Mouse (Mus musculus): ENCODE measurements around the gene Tsc1.
A peak's percentile ranks its signal among the peaks of the same experiment; 100 is the strongest.

Tsc1 gene

DNA sequence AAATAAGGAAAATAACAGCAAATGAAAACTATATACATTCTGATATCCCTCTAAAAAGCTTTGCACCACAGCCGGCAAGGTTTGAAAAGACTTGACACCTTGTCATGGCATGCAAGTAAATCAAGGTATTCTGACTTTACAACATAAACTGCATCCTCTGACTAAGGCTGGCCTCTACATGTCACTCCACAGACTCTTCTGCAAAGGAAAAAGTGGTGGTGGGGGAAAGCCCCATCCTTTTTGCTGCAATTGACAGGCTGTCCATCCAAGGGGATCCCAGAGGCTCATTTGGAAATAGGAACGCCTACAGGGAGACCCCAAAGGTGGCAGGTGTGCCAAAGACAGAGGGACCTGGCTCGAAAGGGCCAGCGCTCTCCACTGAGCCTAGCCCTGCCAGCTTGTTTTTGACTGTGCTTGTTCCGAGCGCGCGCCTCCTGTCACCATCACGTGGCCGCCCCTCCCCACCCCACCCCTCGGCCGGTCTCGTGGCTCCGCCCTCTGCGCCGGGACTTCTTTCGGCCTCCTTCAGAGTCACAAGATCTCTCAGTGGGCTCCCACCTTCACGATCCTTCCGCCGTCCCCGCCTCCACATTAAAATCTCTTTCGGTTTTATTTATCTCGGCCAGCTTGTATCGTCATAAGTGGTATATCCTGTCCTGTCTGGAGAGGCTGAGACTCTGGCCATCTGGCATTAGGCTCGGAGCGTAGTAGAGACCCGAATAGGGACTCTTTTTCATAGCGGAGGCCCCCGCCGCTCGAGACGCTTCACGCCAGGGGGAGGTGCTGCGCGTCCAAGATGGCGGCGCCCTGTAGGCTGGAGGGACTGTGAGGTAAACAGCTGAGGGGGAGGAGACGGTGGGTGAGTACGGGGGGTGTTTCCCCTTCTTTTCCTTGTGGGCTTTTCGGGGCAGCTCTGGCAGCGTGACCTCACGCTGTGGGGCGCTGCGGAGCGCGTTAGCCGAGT lies at the start of gene Tsc1:
TSS of gene Tsc1 (plus strand) at position 768 of the 964 bp plus-strand sequence.
- peak; percentile 89 for DNase-seq (ENCODE audit: low spot score)

DNA sequence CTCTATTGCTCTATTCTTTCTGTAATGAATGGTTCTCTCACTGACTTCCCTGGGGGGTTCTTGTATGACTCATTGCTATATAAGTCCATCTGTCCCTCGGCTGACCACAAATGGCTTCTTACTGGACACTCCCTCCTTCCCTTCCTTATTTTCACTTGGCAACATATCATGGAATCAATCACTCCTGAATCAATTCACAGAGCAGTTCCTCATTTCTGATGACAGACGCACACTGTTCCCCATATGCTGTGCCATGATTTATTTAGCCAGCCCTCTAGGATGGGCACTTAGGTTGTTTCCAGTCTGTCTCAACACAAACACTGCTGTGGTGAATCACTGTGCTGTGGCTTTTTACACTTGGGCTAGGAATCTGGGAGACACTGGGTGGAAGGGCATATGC lies 49.5 kb upstream of the Tsc1 start:
- no peak for DNase-seq (ENCODE audit: low spot score)

DNA sequence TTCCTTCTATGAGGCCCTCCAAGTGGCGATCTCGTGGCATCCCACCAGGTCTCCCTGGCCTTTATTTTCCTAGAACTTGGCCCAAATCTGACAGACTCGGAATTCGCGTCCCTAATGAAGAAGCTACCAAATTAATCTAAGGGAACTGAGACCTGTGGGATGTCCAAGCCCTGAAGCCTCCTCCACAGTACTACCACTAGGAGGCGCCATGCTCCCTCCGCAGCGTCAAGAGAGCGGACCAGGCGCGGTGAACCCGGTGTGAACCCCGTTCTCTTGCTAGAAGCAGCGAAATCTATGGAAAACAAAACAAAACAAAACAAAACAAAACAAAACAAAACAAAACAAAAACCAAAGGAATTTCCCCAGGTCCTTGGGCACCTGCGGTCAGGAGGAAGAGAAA lies 48.2 kb upstream of the Tsc1 start:
- DNase-seq (ENCODE audit: low spot score): peak; percentile 26

DNA sequence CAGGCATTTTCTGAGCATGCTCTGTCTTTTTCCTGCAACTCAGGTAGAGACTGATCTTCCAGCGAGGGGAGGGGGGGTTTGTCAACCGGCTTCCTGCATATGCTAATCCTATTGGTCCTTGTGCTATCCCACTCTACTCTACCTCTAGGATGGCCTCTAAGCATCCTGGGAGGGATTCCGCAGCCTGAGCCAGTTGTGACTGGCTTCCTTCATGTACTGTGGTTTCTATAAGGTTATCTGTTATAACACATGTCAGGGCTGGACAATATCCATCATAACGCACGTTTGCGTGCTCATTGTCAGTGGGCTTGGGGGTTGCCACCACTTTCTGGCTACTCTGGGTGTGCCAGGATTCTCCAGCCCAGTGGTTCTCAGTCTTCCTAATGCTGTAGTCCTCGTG lies 45.0 kb upstream of the Tsc1 start:
- DNase-seq (ENCODE audit: low spot score): no peak

DNA sequence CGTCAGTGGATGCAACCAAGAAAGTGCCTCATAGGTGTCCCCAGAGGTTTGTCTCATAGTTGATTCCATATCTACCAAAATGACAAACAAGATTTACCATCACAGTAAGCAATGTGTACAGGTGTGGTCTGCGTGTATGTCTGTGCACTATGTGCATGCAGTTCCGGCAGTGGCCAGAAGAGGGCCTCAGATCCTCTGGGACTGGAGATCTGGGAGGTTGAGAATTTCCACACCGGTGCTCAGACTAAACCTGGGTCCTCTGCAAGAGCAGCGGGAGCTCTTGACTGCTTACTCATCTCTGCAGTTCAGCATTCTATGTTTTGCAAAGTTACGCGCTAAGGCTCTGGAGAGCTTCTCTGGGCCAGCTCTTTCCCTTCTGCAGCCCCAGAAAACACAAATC lies 44.0 kb upstream of the Tsc1 start:
- no peak for DNase-seq (ENCODE audit: low spot score)

DNA sequence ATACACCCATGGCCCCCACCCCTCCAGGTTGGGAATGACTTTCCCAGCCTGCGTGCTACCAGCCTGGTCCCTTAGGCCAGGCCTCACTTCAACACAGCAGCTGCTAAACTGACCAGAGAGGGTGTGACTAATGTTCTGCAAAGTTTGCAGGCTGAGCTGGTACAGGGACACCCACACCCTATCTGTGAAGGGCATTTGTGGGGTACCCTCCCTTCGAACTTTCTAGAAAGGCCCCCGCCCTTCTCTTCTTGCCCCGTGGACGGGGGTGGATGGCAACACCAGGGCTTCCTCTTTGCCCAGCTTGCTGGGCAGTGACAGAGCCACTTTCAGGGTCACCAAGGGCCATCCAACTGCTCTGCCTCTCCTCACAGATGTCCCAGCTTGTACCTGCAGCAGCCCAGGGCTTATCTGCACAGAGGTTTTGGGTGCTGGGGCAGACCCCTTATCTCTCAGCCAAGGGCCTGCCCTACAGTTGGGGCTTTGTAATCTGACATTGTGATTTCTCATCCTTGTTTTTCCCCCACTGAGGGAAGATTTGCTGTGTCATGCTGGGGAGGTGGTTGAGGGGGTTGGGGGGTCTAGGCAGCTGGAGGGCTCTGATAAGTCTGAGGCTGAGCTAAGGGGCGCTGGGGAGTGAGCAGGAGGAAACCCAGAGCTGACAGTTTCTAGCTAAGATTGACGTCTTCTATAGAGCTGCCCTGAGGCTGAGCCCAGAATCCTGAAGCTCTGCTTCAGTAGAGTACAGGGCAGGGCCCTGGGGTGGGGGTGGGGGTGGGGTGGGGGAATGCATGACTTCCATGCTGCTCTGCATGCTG lies 43.1 kb upstream of the Tsc1 start:
- no peak for DNase-seq (ENCODE audit: low spot score)

DNA sequence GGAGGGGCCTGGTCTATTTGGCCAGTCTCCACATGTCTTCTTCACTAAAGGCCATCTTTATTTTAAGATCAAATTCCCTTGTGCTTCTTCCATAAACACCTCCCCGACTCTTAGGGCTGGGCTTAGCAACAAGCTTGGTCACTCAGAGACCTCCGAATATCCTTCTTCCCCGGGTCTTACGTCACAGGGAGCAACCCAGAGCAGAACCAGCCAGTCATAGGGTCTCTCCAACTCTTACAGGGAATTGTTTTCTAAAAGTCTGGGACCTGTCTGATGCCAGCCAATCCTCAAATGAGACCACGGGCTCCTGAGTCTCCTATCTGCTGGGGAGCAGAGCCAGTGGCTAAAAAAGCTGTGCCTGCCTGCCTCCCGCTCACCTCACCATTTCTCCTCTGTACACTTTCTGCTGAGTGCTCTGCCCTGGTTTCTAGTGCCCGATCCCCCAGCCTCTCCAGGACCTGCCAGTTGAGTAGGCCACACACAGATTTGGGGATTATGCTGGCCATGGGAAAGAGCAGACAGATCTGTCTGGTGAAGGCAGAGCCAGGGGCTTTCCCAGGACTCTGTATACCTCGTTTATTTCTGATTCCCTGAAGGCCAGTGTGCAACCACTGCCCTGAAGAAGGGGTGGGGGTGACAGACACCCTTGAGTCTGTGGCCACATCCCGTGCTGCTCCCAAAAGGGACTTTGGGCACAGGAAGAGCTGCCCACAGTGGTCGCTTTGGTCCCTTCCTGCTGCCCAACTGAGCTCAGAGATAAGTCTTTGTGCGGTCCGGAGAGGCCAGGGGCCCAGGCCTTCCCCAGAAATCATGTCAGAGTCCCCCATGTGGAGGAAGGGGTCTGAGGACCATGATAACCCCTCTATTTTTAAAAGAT lies 42.1 kb upstream of the Tsc1 start:
- DNase-seq (ENCODE audit: low spot score): no peak

DNA sequence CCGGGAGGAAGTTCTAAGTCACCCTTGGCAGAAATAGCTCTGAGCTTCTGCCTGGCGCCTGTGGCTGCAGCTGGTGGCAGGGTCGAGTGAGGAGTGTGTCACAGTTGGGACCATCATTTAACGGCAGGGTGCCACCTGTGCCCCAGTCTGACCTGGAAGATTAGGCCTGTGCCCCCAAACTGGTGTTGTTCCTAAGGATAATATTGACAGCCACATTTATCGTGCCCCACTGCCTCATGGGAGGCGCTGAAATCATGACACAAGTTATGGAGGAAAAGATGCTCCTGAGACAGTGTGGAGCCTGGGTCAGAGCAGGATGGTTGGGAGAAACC lies 41.5 kb upstream of the Tsc1 start:
- DNase-seq (ENCODE audit: low spot score): no peak

DNA sequence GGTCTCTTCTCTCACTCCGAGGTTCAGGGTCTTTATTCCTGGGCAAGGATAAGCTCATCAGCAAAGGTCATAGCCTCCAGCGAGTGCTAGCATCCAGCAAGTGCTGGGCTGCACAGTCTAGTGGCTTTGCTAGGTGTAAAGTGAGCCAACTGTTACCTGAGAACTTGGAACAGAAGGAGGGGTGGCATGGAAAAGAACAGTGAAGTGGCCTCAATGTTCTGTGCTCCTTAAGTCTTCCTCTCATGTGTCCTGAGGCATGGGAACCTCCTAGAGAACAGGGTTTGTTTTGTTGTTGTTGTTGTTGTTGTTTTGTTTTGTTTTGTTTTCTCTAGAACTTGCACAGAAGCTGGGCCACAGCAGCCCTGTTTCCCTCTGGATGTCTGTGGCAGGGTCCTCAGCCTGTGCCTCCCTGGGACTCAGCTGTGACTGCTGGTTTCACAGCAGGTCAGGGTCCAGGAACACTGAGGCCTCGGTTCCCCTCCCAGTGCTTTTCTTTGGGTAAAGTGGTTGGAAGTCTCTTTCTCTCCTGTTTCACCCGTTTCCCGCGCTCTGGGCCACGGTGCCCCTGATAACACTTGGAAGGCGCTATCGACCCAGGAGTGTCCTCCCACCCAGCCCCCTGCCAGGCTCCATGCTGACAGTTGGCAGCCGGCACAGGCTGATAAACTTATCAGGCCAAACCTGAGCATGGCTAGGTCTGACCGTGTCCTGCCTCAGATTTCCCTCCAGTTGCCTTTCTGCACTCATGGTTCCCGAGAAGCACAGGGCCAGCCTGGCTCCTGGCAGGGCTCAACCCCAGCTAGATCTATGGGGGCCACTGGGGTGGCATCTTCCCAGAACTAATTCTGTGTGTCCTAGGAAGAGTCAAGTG lies 39.1 kb upstream of the Tsc1 start:
- DNase-seq (ENCODE audit: low spot score): no peak

DNA sequence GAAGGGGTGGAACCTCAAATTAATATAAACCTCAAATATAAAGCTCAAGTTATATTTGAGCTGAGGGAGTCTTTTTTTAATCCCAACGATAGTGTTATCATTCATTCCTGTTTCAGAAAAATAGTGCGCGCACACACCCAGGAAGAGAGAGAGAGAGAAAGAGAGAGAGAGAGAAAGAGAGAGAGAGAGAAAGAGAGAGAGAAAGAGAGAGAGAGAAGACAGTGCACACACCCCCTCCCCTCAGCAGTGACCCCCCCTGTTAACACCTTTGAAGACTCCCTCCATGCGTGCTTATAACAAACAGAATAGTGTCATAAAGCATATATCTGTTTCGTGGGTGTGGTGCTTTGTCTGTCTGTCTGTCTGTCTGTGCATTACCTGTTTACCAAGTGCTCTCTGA lies 37.5 kb upstream of the Tsc1 start:
- DNase-seq (ENCODE audit: low spot score): no peak

DNA sequence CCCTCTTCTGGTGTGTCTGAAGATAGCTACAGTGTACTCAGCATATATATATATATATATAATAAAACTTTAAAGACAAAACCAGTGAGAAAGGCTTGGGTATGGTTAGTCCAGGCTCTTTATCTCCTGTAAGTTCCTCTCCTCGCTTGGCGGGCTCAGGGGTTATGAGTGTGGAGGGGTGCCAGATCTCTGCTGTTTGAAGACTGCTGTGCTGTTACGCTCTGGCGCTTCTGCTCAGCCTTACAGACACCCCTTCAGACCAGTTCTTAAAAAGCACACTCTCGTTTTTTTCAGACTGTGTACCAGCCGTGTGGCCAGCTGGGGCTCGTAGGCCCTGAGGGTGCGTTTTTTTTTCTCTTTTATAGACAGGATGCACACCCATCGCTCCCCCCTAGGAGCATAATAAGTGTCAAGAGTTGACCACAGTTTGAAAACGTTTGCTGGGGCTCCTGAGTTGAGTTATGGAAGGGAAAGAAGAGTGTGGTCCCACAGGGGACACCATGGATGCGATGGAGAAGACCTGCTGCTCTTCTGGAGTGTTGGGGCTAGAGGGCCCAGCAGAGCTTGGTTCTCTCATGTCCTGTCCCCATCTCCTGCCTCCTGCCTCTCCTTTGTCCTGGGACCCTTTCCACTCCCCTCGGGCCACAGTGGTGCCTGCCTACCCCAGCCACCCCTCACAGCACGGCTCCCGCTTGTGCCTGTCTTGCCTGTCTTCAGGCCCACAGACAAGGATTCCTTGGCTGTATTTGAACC lies 35.1 kb upstream of the Tsc1 start:
- DNase-seq (ENCODE audit: low spot score): no peak

DNA sequence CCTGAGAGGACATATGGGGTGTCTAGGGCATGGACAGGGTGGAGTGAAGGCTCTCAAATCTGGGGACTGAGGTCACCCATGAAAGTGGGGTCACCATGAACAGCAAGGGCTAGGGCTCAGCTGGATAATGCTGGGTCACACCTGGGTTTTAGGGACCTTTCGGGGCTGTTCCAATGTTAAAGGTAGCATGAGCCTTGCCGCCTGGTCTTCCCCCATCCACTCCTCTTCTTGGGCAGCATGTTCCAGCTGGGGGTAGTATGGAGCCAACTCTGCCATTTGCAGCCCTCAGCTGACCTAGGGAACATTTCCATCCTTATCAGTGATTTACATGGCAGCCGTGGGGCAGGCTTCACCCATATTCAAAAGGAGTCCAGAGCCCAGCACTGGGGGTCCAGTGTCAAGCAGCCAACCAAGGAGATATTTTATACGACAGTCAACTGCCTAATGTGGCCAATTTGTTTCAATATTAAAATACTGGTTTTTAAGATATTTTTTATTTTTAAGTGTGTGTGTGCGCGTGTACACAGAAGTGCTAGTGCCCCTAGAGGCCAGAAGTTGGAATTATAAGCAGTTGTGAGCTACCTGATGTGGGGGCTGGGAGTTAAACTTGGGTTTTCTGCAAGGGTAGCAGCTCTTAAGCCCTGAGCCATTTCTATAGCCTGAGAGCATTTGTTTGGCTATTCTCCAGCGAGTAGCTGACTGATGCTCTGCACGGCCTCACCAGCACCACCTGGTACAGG lies 34.3 kb upstream of the Tsc1 start:
- DNase-seq (ENCODE audit: low spot score): no peak

DNA sequence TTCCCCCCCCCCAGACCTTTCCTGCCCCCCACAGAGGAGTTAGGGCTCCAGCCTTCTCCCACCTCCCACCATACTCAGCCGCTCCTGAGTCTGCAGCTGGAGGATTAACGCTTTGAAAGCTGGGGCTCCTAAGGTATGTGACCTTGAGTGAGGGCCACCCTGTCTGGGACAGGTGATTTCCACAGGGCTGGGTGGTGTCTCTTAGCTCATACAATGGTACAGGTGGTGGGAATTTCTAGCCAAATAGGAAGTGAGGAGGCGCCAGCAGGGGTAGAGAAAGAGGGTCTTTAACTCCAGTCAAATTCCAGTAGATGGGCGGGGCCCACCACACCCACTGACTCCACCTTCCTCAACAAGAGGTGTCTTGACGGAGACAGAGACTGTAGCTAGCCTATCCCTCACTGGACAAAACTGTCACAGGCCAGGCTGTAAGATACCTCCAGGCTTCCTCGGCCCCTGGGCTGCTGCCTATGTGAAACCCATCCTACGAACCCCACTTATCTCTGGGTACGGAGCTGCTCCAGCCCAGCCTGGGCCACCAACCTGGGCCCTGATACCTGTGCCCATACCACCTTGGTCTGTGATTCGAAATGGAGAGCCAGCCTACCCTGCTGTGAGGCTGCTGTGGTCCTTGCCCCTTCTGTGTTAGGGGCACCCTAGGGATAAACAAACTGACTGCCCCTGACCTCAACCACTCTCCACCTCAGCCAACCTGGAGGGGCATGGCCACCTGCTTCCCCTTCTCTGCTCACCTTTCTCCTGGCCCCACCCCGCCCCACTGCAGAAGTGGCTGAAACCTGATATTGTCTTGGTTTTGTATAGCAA lies 33.5 kb upstream of the Tsc1 start:
- DNase-seq (ENCODE audit: low spot score): no peak

DNA sequence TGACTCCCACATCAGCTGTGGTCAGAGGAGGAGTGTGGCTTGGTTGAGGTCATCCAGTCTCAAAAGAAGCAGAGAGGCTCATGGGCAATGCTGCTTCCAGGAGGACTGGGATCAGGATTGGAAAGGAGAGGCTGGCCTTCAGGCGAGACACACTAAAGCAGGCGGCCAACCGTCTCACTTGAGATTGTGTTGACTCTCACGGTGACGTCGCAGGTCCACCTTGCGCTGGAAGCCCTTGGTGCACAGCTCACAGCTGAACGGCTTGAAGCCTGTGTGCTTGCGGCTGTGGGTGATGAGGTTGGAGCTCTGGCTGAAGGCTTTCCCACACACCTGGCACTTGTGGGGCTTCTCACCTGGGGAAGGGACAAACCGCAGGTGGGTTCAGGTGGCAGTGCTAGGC lies 31.2 kb upstream of the Tsc1 start:
- no peak for DNase-seq (ENCODE audit: low spot score)

DNA sequence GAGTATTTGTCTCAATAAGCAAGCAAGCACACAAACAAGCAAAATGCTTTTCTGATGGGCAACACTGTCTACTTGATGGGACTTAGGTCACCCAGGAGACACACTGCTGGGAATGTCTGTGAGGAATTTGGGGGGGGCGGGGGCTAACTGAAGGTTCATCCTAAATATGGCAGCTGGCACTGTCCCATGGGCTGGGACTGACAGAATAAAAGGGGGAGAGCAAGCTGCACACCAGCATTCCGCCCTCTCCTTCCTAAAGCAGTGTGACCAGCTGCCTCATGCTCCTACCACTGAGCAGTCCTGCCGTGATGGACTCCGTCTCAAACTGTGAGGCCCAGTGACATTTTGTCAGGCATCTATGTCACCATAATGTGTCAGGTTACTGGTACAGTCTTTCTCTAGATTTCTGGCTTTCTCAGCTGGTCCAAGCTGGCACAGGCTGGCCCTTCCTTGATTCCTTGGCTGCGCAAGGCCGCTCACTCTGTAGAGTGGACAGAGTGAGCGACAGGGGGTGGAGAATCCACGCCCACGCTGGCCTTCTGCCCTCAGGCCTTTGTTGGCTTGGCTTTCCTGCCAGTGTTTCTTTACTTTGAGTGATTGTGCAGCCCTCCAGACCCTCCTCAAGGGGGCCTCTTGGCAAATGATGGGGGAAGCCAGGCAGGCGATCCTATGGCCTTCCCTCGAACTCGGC lies 30.2 kb upstream of the Tsc1 start:
- DNase-seq (ENCODE audit: low spot score): no peak

DNA sequence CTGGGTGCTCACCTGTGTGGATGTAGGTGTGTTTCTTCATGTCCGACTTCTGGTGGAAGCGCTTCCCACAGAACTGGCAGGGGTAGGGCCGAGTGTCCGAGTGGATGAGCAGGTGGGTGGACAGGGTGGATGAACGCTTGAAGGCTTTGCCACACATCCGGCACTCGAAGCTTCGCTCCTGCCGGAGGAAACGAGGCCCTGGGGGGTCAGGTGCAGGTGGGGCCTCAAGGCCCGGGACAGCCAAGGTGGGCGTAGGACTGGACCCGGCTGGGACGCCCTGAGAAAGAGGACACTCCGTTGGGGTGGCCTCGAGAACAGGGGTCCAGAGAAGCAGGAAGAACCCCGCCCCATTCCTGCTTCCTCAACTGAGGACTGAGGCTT lies 29.6 kb upstream of the Tsc1 start:
- DNase-seq (ENCODE audit: low spot score): no peak

DNA sequence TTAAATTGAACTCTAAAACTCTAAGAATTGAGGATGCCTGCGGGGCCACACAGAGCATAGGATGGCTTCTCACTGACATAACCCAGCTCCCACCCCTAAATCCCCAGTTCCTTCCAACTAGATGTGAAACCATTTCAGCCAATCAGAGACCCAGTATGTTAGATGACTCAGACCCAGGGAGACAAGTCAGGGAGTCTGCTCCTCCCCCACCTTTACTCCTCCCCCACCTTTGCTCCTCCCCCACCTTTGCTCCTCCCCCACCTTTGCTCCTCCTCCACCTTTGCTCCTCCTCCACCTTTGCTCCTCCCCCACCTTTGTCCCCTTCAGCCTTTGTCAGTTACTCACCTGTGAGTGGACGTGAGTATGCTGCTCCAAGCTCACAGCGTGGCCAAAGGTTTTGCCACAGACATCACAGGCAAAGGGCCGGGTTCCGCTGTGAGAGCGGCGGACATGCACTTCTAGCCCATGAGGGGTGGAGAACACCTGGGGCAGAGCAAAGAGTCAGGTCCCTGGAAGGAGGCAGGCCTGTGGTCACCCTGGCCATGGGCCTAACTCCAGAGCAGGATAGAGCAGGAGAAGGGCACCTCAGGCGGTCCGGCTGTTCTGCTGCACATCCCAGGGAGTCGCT lies 28.5 kb upstream of the Tsc1 start:
- no peak for DNase-seq (ENCODE audit: low spot score)

DNA sequence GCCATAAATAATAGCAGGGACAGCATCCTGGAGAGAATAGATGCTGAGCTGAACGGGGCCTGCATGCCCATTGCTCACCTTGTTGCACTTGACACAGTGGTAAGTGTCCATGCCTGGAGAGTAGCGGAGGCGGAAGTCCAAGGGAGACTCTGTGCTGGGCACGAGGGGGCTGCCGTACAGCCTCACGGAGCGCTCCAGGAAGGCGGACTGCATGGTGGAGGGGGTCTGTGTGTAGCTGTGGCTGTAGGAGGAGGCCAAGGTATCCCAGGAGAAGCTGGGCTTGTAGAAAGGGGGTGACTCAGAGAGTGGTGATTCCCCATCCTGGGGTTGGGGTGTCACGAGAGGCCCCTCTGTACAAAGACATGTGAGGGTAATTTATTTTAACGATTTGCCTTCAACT lies 27.4 kb upstream of the Tsc1 start:
- DNase-seq (ENCODE audit: low spot score): no peak
